ENCODE assay signal across 38 mouse cellular contexts in genomic region chr13:99016696-99017095, GRCm38 (mm10). TPM values are rescaled to one million over a fixed set of nuclear protein-coding genes. Genes with fewer than 3 reads are reported as not detected.
"Had no signal": no experiment of that assay in that cellular context is flagged by ENCODE, and none has a peak within 500 bp of the region (broad histone marks: within the 10 kb centered on the region; RNA-seq: fewer than 3 reads in every experiment).

No protein-coding gene starts in this region.

- H3K36me3 ChIP-seq: heart, embryonic 10.5 days; heart, embryonic 12.5 days; hindbrain, embryonic 10.5 days; hindbrain, embryonic 12.5 days; intestine, embryonic 15.5 days; limb, embryonic 13.5 days; limb, embryonic 15.5 days had no signal

- DNase-seq: gastrocnemius, adult 2 months; gastrocnemius, postnatal 10 days; gastrocnemius, postnatal 25 days; heart, postnatal 10 days; heart, postnatal 4 days; kidney, adult 18-20 months; kidney, adult 8-10 months; kidney, postnatal 10 days; kidney, postnatal 25 days; kidney, postnatal 4 days; left cerebral cortex, postnatal 4 days had no signal

- ATAC-seq: hindbrain, embryonic 16.5 days; inflammation-experienced regulatory T-cells, adult 6 months; intestine, embryonic 15.5 days; intestine, postnatal 0 days had no signal

- H3K4me3 ChIP-seq: gastrocnemius, adult 2 months; heart, embryonic 10.5 days; heart, embryonic 12.5 days; hindbrain, embryonic 10.5 days; hindbrain, embryonic 12.5 days; intestine, embryonic 15.5 days; layer of hippocampus, adult 2 months; left cerebral cortex, adult 2 months; limb, embryonic 13.5 days; limb, embryonic 15.5 days had no signal

- H3K9ac ChIP-seq: heart, embryonic 12.5 days; hindbrain, embryonic 12.5 days; hindbrain, embryonic 14.5 days; intestine, embryonic 15.5 days; limb, embryonic 13.5 days; limb, embryonic 15.5 days; liver, embryonic 14.5 days had no signal

- H3K4me2 ChIP-seq: heart, embryonic 12.5 days; hindbrain, embryonic 12.5 days; hindbrain, embryonic 14.5 days; intestine, embryonic 15.5 days; limb, embryonic 13.5 days; limb, embryonic 15.5 days had no signal

- H3K27me3 ChIP-seq: heart, embryonic 12.5 days; hindbrain, embryonic 12.5 days; intestine, embryonic 15.5 days; limb, embryonic 13.5 days; limb, embryonic 15.5 days had no signal

- H3K27ac ChIP-seq: gastrocnemius, adult 2 months; heart, embryonic 10.5 days; hindbrain, embryonic 10.5 days; hindbrain, embryonic 12.5 days; hindbrain, embryonic 14.5 days; intestine, embryonic 15.5 days; layer of hippocampus, adult 2 months; left cerebral cortex, adult 2 months; limb, embryonic 13.5 days; limb, embryonic 15.5 days had no signal

- H3K9me3 ChIP-seq: heart, embryonic 10.5 days; heart, embryonic 12.5 days; hindbrain, embryonic 10.5 days; hindbrain, embryonic 12.5 days; intestine, embryonic 15.5 days; limb, embryonic 13.5 days; limb, embryonic 15.5 days had no signal

RNA-seq across cellular contexts. Expression of gene 1700024P04Rik, which starts 32.3 kb away (rescaled TPM):
- total RNA-seq: gastrocnemius, adult 2 months; gastrocnemius, postnatal 10 days; gastrocnemius, postnatal 25 days; gastrocnemius, postnatal 4 days; granulocyte monocyte progenitor cell, adult 5-6 weeks; heart, adult 8-10 months; heart, postnatal 10 days; heart, postnatal 25 days; heart, postnatal 4 days; layer of hippocampus, adult 2 months; layer of hippocampus, postnatal 10 days; layer of hippocampus, postnatal 25 days; left cerebral cortex, adult 2 months; left cerebral cortex, postnatal 14 days; left cerebral cortex, postnatal 4 days had no signal
- polyA plus RNA-seq: frontal cortex, adult 2 months; heart, embryonic 10.5 days; heart, embryonic 12.5 days; heart, embryonic 14.5 days; heart, embryonic 16.5 days; hindbrain, embryonic 10.5 days; hindbrain, embryonic 12.5 days; hindbrain, embryonic 14.5 days; hindbrain, embryonic 16.5 days; inflammation-experienced regulatory T-cells, adult 6 months; intestine, embryonic 15.5 days; intestine, postnatal 0 days; kidney, embryonic 14.5 days; kidney, embryonic 16.5 days; limb, embryonic 11.5 days; limb, embryonic 13.5 days; limb, embryonic 15.5 days; liver, embryonic 14.5 days had no signal
